Mouse (Mus musculus): Measurements from ENCODE around the gene Rnf207. TPM values are rescaled to one million over a fixed set of nuclear protein-coding genes. Genes with fewer than 3 reads are reported as not detected.

Gene Rnf207
- total RNA-seq, 2 experiments from 2014 or later, result 10.2 to 17.0 TPM

- intact Hi-C loops (cut with DNase I), result no loop called here
These were observed 20.0 kb downstream of the Rnf207 start for GRCm38 (mm10) chr4:152298836-152299235.

GRCm38 (mm10) chr4:152296874-152297861, 21.6 kb downstream of the Rnf207 start, which contains the start of gene Icmt:
Gene Icmt (plus strand): TSS chr4:152297227.
- peak; percentile 99 to 100 for DNase-seq (ENCODE audit: low spot score in 2 of 2)
- intact Hi-C loops (cut with DNase I), result no loop called here

More at GRCm38 (mm10) chr4:152298836-152299235, 20.0 kb downstream of the Rnf207 start:
- DNase-seq (ENCODE audit: low spot score in 2 of 2), result no peak

- intact Hi-C loops (cut with DNase I), result no loop called here
- DNase-seq (ENCODE audit: low spot score in 2 of 2), result no peak
These were observed 22.4 kb downstream of the Rnf207 start for GRCm38 (mm10) chr4:152296371-152296770.

GRCm38 (mm10) chr4:152295916-152296315, 22.9 kb downstream of the Rnf207 start:
- DNase-seq (ENCODE audit: low spot score in 2 of 2), result no peak
- intact Hi-C loops (cut with DNase I), result no loop called here

- intact Hi-C loops (cut with DNase I), result no loop called here
- no peak for DNase-seq (ENCODE audit: low spot score in 2 of 2)
These were observed 24.4 kb downstream of the Rnf207 start for GRCm38 (mm10) chr4:152294188-152294929.

GRCm38 (mm10) chr4:152292102-152292765, 26.6 kb downstream of the Rnf207 start:
- no peak for DNase-seq (ENCODE audit: low spot score in 2 of 2)
- intact Hi-C loops (cut with DNase I), result no loop called here

- intact Hi-C loops (cut with DNase I), result no loop called here
- DNase-seq (ENCODE audit: low spot score in 2 of 2), result no peak
These were observed 27.2 kb downstream of the Rnf207 start, which contains the start of gene Hes3 for GRCm38 (mm10) chr4:152291562-152291961. Gene Hes3 (minus strand): TSS chr4:152291662.

GRCm38 (mm10) chr4:152290991-152291390, 27.8 kb downstream of the Rnf207 start:
- intact Hi-C loops (cut with DNase I), result no loop called here
- no peak for DNase-seq (ENCODE audit: low spot score in 2 of 2)

GRCm38 (mm10) chr4:152290385-152290784, 28.4 kb downstream of the Rnf207 start:
- intact Hi-C loops (cut with DNase I), result no loop called here
- no peak for DNase-seq (ENCODE audit: low spot score in 2 of 2)

GRCm38 (mm10) chr4:152288398-152288945, 30.3 kb downstream of the Rnf207 start:
- intact Hi-C loops (cut with DNase I), result no loop called here
- DNase-seq (ENCODE audit: low spot score in 2 of 2), result no peak

- intact Hi-C loops (cut with DNase I), result no loop called here
- DNase-seq (ENCODE audit: low spot score in 2 of 2), result no peak
These were observed 31.3 kb downstream of the Rnf207 start for GRCm38 (mm10) chr4:152287317-152288120.

- no peak for DNase-seq (ENCODE audit: low spot score in 2 of 2)
- intact Hi-C loops (cut with DNase I), result no loop called here
These were observed 31.9 kb downstream of the Rnf207 start for GRCm38 (mm10) chr4:152286887-152287286.

- DNase-seq (ENCODE audit: low spot score in 2 of 2), result peak; percentile 53 to 58
- intact Hi-C loops (cut with DNase I), result no loop called here
These were observed 32.6 kb downstream of the Rnf207 start for GRCm38 (mm10) chr4:152286183-152286582.

- DNase-seq (ENCODE audit: low spot score in 2 of 2), result peak in 1 of 2 experiments; percentile 50
- intact Hi-C loops (cut with DNase I), result loop anchor here (2.0 kb wide), 1 partner anchor 113 kb away; no protein-coding TSS in a partner anchor
These were observed 33.3 kb downstream of the Rnf207 start for GRCm38 (mm10) chr4:152285505-152285904.

GRCm38 (mm10) chr4:152283186-152283950, 35.4 kb downstream of the Rnf207 start:
- peak; percentile 86 to 88 for DNase-seq (ENCODE audit: low spot score in 2 of 2)
- intact Hi-C loops (cut with DNase I), result no loop called here

GRCm38 (mm10) chr4:152282721-152283120, 36.1 kb downstream of the Rnf207 start:
- intact Hi-C loops (cut with DNase I), result no loop called here
- no peak for DNase-seq (ENCODE audit: low spot score in 2 of 2)

- intact Hi-C loops (cut with DNase I), result no loop called here
- DNase-seq (ENCODE audit: low spot score in 2 of 2), result no peak
These were observed 37.2 kb downstream of the Rnf207 start for GRCm38 (mm10) chr4:152281601-152282000.

GRCm38 (mm10) chr4:152278986-152279385, 39.8 kb downstream of the Rnf207 start:
- intact Hi-C loops (cut with DNase I), result no loop called here
- peak; percentile 60 to 70 for DNase-seq (ENCODE audit: low spot score in 2 of 2)
